Mouse (Mus musculus): ENCODE data around the gene Snf8.

DNA sequence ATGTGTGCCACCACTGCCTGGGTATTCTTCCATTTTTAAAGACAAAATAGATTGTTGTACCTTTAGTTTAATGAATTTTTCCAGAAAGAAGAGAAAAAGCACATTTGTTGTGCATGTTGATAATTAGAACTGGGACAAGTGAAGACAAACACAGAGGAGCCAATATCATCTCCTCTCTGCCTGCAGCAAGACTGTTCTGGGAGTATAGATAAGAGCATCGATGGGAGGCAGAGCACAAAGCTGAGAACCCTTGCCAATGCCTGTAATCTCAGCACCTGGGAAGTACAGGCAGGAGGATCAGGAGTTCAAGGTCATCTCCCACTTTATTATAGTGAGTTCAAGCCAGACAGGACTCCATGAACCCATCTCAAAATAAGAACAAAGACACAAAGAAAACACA is 3.9 kb downstream of the Snf8 start:
- TF ChIP-seq CTCF (IDR thresholded peaks at IDR 0.05; ENCODE audit: low read depth, low read length) (no peak), POLR2AphosphoS5 (IDR thresholded peaks at IDR 0.05; ENCODE audit: insufficient replicate concordance, low read depth, low read length) (no peak), TAL1 (conservative IDR thresholded peaks at IDR 0.05; ENCODE audit: low read depth, low read length) (no peak), GATA1 (IDR thresholded peaks at IDR 0.05; ENCODE audit: borderline replicate concordance, low read length) (no peak), GATA2 (IDR thresholded peaks at IDR 0.05; ENCODE audit: borderline replicate concordance, low read depth, low read length) (no peak)
